In genomic region chr4:111307633-111308032, GRCm38 (mm10) we compare ENCODE assay signal across 21 mouse cellular contexts.
DNase-seq lines count a peak whose midpoint lies in the region; ATAC-seq and TF ChIP-seq lines count a peak whose summit lies in the region.
"Had no signal": no experiment of that assay in that cellular context is flagged by ENCODE, and none has a peak within 500 bp of the region (broad histone marks: within the 10 kb centered on the region; RNA-seq: fewer than 3 reads in every experiment).

No protein-coding gene starts in this region.

- peak; percentile 36; the same call in 1 of the 2 replicates for ATAC-seq in forebrain, embryonic 16.5 days
- no peak for ATAC-seq in forebrain, embryonic 13.5 days
- ATAC-seq in lung, embryonic 15.5 days (ENCODE audit: borderline replicate concordance, extremely low read depth, low FRiP score, low TSS enrichment) = peak; percentile 42; the same call in 1 of the 2 replicates
- ATAC-seq in embryonic facial prominence, embryonic 15.5 days (ENCODE audit: insufficient number of reproducible peaks, low FRiP score, low TSS enrichment, low read depth) = no peak
- ATAC-seq: liver, embryonic 12.5 days had no signal

- H3K9me3 ChIP-seq in forebrain, embryonic 16.5 days (ENCODE audit: control insufficient read depth, low read length) = peaks cover 6% of the 10 kb centered on the region; the same call in 1 of the 2 replicates
- H3K9me3 ChIP-seq in forebrain, embryonic 13.5 days (replicated peaks) = 0 out of 2 replicates have a peak, but pooled peaks cover 4% of the 10 kb centered on the region
- H3K9me3 ChIP-seq in lung, embryonic 15.5 days = no peaks in the 10 kb centered on the region
- H3K9me3 ChIP-seq in embryonic facial prominence, embryonic 15.5 days (replicated peaks) = no peaks in the 10 kb centered on the region
- H3K9me3 ChIP-seq: limb, embryonic 12.5 days; liver, embryonic 12.5 days; midbrain, embryonic 12.5 days; neural tube, embryonic 15.5 days had no signal

- H3K4me3 ChIP-seq in forebrain, embryonic 16.5 days (replicated peaks; ENCODE audit: low read length) = no peak overlapping the region
- no peak overlapping the region for H3K4me3 ChIP-seq in forebrain, embryonic 13.5 days
- no peak overlapping the region for H3K4me3 ChIP-seq in layer of hippocampus, adult 2 months
- no peak overlapping the region for H3K4me3 ChIP-seq in lung, embryonic 15.5 days
- no peak overlapping the region for H3K4me3 ChIP-seq in embryonic facial prominence, embryonic 15.5 days (replicated peaks)
- H3K4me3 ChIP-seq: hindbrain, embryonic 15.5 days; limb, embryonic 12.5 days; liver, embryonic 12.5 days; midbrain, embryonic 12.5 days; neural tube, embryonic 15.5 days had no signal

- no peak for TF ChIP-seq CTCF in layer of hippocampus, adult 2 months (conservative IDR thresholded peaks at IDR 0.05)

- H3K9ac ChIP-seq in forebrain, embryonic 16.5 days (replicated peaks; ENCODE audit: low read depth, low read length) = no peak overlapping the region
- H3K9ac ChIP-seq in forebrain, embryonic 13.5 days = no peak overlapping the region
- no peak overlapping the region for H3K9ac ChIP-seq in lung, embryonic 15.5 days
- no peak overlapping the region for H3K9ac ChIP-seq in embryonic facial prominence, embryonic 15.5 days
- H3K9ac ChIP-seq: hindbrain, embryonic 15.5 days; limb, embryonic 12.5 days; liver, embryonic 12.5 days; midbrain, embryonic 12.5 days; neural tube, embryonic 15.5 days had no signal

- DNase-seq in layer of hippocampus, adult 2 months (ENCODE audit: low spot score in 2 of 2) = peak in 1 of 2 experiments; percentile 21
- no peak for DNase-seq in layer of hippocampus, adult 9-10 months (ENCODE audit: low spot score)
- DNase-seq in lung, postnatal 4 days = no peak
- DNase-seq: adrenal gland, postnatal 25 days; cerebellum, adult 11 months; cerebellum, adult 9-11 months; kidney, adult 2 months; layer of hippocampus, postnatal 36 days; lung, adult 18-20 months had no signal

- H3K4me2 ChIP-seq in forebrain, embryonic 16.5 days (ENCODE audit: low read length) = no peak overlapping the region
- no peak overlapping the region for H3K4me2 ChIP-seq in forebrain, embryonic 13.5 days
- no peak overlapping the region for H3K4me2 ChIP-seq in lung, embryonic 15.5 days
- H3K4me2 ChIP-seq in embryonic facial prominence, embryonic 15.5 days (replicated peaks) = no peak overlapping the region
- H3K4me2 ChIP-seq: heart, embryonic 11.5 days; hindbrain, embryonic 15.5 days; limb, embryonic 12.5 days; liver, embryonic 12.5 days; midbrain, embryonic 12.5 days; neural tube, embryonic 15.5 days had no signal

- no peaks in the 10 kb centered on the region for H3K27me3 ChIP-seq in forebrain, embryonic 16.5 days (replicated peaks; ENCODE audit: control insufficient read depth, insufficient read depth, low read length)
- no peaks in the 10 kb centered on the region for H3K27me3 ChIP-seq in forebrain, embryonic 13.5 days
- no peaks in the 10 kb centered on the region for H3K27me3 ChIP-seq in lung, embryonic 15.5 days
- no peaks in the 10 kb centered on the region for H3K27me3 ChIP-seq in embryonic facial prominence, embryonic 15.5 days
- H3K27me3 ChIP-seq: hindbrain, embryonic 15.5 days; limb, embryonic 12.5 days; liver, embryonic 12.5 days; midbrain, embryonic 12.5 days; neural tube, embryonic 15.5 days had no signal

- peaks cover 3% of the 10 kb centered on the region; the same call in 1 of the 2 replicates for H3K4me1 ChIP-seq in forebrain, embryonic 16.5 days (replicated peaks; ENCODE audit: control insufficient read depth, insufficient read depth, low read length)
- H3K4me1 ChIP-seq in forebrain, embryonic 13.5 days = no peaks in the 10 kb centered on the region
- H3K4me1 ChIP-seq in lung, embryonic 15.5 days = no peaks in the 10 kb centered on the region
- H3K4me1 ChIP-seq in embryonic facial prominence, embryonic 15.5 days = no peaks in the 10 kb centered on the region
- H3K4me1 ChIP-seq: limb, embryonic 12.5 days; liver, embryonic 12.5 days had no signal

- H3K36me3 ChIP-seq in forebrain, embryonic 16.5 days (ENCODE audit: control insufficient read depth, insufficient read depth) = no peaks in the 10 kb centered on the region
- no peaks in the 10 kb centered on the region for H3K36me3 ChIP-seq in forebrain, embryonic 13.5 days (ENCODE audit: poor library complexity, severe bottlenecking)
- H3K36me3 ChIP-seq in lung, embryonic 15.5 days = no peaks in the 10 kb centered on the region
- no peaks in the 10 kb centered on the region for H3K36me3 ChIP-seq in embryonic facial prominence, embryonic 15.5 days
- H3K36me3 ChIP-seq: hindbrain, embryonic 15.5 days; limb, embryonic 12.5 days; liver, embryonic 12.5 days; midbrain, embryonic 12.5 days; neural tube, embryonic 15.5 days had no signal

- no peak overlapping the region for H3K27ac ChIP-seq in forebrain, embryonic 16.5 days (ENCODE audit: low read length)
- no peak overlapping the region for H3K27ac ChIP-seq in forebrain, embryonic 13.5 days
- H3K27ac ChIP-seq in layer of hippocampus, adult 2 months = peak overlapping the region; percentile 62
- H3K27ac ChIP-seq in lung, embryonic 15.5 days = no peak overlapping the region
- H3K27ac ChIP-seq in embryonic facial prominence, embryonic 15.5 days (replicated peaks) = peak overlapping the region; percentile 6
- H3K27ac ChIP-seq: hindbrain, embryonic 15.5 days; kidney, postnatal 0 days; limb, embryonic 12.5 days; liver, embryonic 12.5 days; midbrain, embryonic 12.5 days; neural tube, embryonic 15.5 days; stomach, postnatal 0 days had no signal

- WGBS in forebrain, embryonic 16.5 days = 33% methylated on average over 5 of the region's 5 CpGs
- WGBS in forebrain, embryonic 13.5 days = 40% methylated on average over 5 of the region's 5 CpGs
- 34% methylated on average over 5 of the region's 5 CpGs for WGBS in lung, embryonic 15.5 days
- 37% methylated on average over 5 of the region's 5 CpGs for WGBS in embryonic facial prominence, embryonic 15.5 days

Comparison
In these comparisons a context has a peak if more than half of its experiments do, and no peak if none do; other contexts are left out.
1. ATAC-seq: peak in forebrain, embryonic 16.5 days (single experiment) and lung, embryonic 15.5 days (single experiment); none in forebrain, embryonic 13.5 days (single experiment) and embryonic facial prominence, embryonic 15.5 days (single experiment).
2. H3K27ac ChIP-seq: peak in layer of hippocampus, adult 2 months (single experiment) and embryonic facial prominence, embryonic 15.5 days (single experiment); none in forebrain, embryonic 16.5 days (single experiment), forebrain, embryonic 13.5 days (single experiment) and lung, embryonic 15.5 days (single experiment).